Mouse (Mus musculus) cerebellum, adult 2 months (tissue): ENCODE measurements at regions not wholly inside any gene's neighbourhood (a gene's known extent, or its start where the extent isn't known, plus 50 kb on each side); places are given as distances from the start of the nearest gene placed in this dataset.

Experiments
- CTCF ChIP-seq: fragments of 200-500 bp; IDR thresholded peaks from 2 replicates; pipeline ENCODE4 v1.5.1; 2011; ENCODE audit warnings: low read depth, mild to moderate bottlenecking, control low read depth, low read length, moderate library complexity, borderline replicate concordance; ENCODE audit not compliant: insufficient read depth
- POLR2A ChIP-seq: fragments of 200-500 bp; IDR thresholded peaks from 2 replicates; pipeline ENCODE4 v1.6.1; 2011; ENCODE audit warnings: low read length, control low read depth, borderline replicate concordance; ENCODE audit not compliant: insufficient read depth

- no peak for TF ChIP-seq CTCF
- TF ChIP-seq POLR2A, result no peak
These were observed 92.5 kb upstream of the Mgme1 start for GRCm38 (mm10) chr2:144177920-144178319.
